Mouse (Mus musculus) small intestine, adult 2 months (tissue): Measurements from ENCODE around the gene Gtpbp6. TPM values are rescaled to one million over a fixed set of nuclear protein-coding genes. Genes with fewer than 3 reads are reported as not detected.
A peak's percentile ranks its signal among the peaks of the same experiment; 100 is the strongest.

ENCODE experiments used
- H3K27ac ChIP-seq: fragments of 200-500 bp; 2 replicates; pipeline ENCODE4 v1.5.1; 2012; ENCODE audit warnings: low read depth, low read length, control low read depth, inconsistent platforms; ENCODE audit not compliant: insufficient read depth
- H3K27me3 ChIP-seq: fragments of 200-500 bp; 2 replicates; pipeline ENCODE4 v1.6.1; 2012; ENCODE audit warnings: mild to moderate bottlenecking, moderate library complexity, low read length, inconsistent platforms; ENCODE audit not compliant: control insufficient read depth, insufficient read depth
- H3K36me3 ChIP-seq: fragments of 200-500 bp; 2 replicates; pipeline ENCODE4 v1.6.1; 2012; ENCODE audit warnings: mild to moderate bottlenecking, low read length, control low read depth, inconsistent platforms; ENCODE audit not compliant: control insufficient read depth, insufficient read depth
- H3K4me1 ChIP-seq: fragments of 200-500 bp; 2 replicates; pipeline ENCODE4 v1.6.1; 2012; ENCODE audit warnings: low read length, inconsistent platforms, mixed read lengths; ENCODE audit not compliant: control insufficient read depth, insufficient read depth, insufficient read length
- H3K4me3 ChIP-seq: fragments of 200-500 bp; 2 replicates; pipeline ENCODE4 v1.5.1; 2012; ENCODE audit warnings: low read depth, mild to moderate bottlenecking, control low read depth, inconsistent platforms, low read length, moderate library complexity
- CTCF ChIP-seq: fragments of 200-500 bp; IDR thresholded peaks from 2 replicates; pipeline ENCODE4 v1.5.1; 2012; ENCODE audit warnings: low read depth, mild to moderate bottlenecking, control low read depth, inconsistent platforms, low read length, moderate library complexity, mixed read lengths; ENCODE audit not compliant: insufficient replicate concordance, insufficient read length; ENCODE audit errors: extremely low read depth
- POLR2A ChIP-seq: fragments of 200-500 bp; IDR thresholded peaks from 2 replicates; pipeline ENCODE4 v1.6.1; 2012; ENCODE audit warnings: low read depth, mild to moderate bottlenecking, control low read depth, inconsistent platforms, low read length, moderate library complexity
- WGBS: fragments of 180-500 bp; shearing (Covaris S2); methylation state at CpG from one replicate; pipeline ENCODE4 v1.1.7; 2018; 5-methylcytosine and 5-hydroxymethylcytosine counted together
- polyA plus RNA-seq: library from polyadenylated mRNA; depleted of rRNA; stranded (reverse); fragments of >200 nt; gene quantifications from 2 replicates; pipeline ENCODE4 v1.2.3, GENCODE M21; 2012; rRNA removed

Gene Gtpbp6
- polyA plus RNA-seq = 53.2 and 101 TPM in 2 replicates

GRCm38 (mm10) chr5:110107581-110108304 is at the start of gene Gtpbp6:
Gene Gtpbp6, minus strand, starts transcription at chr5:110108197.
- H3K36me3 ChIP-seq = peaks cover 32% of the 10 kb centered on the region
- WGBS = under 1% methylated on average over 71 of the region's 71 CpGs
- H3K4me3 ChIP-seq = peak within 1 kb of the TSS; percentile 83
- peak within 1 kb of the TSS; percentile 83 for H3K27ac ChIP-seq
- peaks cover 8% of the 10 kb centered on the region for H3K4me1 ChIP-seq
- H3K27me3 ChIP-seq = no peaks in the 10 kb centered on the region
- TF ChIP-seq CTCF (no peak), POLR2A (peak; percentile 21)

DNA sequence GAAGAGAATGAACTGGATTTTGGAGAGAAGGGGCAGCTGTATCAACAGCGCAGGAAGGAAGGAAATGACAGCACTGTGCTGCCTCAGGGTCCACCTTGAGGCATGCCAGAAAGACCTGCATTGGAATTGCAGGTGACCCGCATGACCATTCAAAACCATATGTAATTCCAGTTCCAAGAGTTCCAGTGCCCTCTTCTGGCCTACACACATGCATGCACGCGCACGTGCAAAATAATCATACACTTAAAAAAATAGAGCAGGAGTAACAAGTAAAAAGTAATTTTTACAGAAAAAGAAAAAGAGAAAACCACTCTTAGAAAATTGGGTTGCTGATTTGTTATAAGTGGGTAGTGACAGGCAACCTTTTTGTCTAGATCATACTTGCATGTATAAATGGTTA is 35.0 kb upstream of the Gtpbp6 start:
- TF ChIP-seq POLR2A (no peak), CTCF (peak; percentile 49; the same call in 1 of the 2 replicates)
- H3K27ac ChIP-seq = no peak overlapping the region
- H3K4me3 ChIP-seq = no peak overlapping the region
- H3K27me3 ChIP-seq = no peaks in the 10 kb centered on the region
- WGBS = 88% methylated on average over 5 of the region's 5 CpGs
- peaks cover 39% of the 10 kb centered on the region for H3K36me3 ChIP-seq
- no peaks in the 10 kb centered on the region for H3K4me1 ChIP-seq

DNA sequence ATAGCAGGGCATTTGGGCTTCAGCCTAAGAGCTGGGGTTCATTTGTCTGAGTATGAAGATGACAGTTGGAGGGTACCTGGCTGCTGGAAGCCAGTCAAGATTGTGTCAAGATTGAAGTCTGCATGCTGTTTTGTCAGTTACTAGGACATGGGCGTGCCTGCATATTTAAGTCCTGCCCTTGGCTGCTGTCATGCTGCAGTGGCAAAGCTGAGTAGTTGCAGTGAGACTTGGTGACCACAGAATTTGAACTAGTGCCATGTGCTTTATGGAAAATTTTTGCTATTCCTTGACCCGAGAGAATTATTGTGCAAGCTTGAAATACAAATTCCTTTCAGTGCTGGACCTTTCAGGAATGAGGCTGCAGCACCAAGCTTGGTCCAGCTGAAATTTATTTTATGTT is 34.3 kb upstream of the Gtpbp6 start:
- H3K4me3 ChIP-seq = no peak overlapping the region
- H3K4me1 ChIP-seq = no peaks in the 10 kb centered on the region
- peaks cover 36% of the 10 kb centered on the region for H3K36me3 ChIP-seq
- H3K27ac ChIP-seq = no peak overlapping the region
- no peak for TF ChIP-seq CTCF
- WGBS = 79% methylated on average over 2 of the region's 2 CpGs
- no peaks in the 10 kb centered on the region for H3K27me3 ChIP-seq

- H3K4me1 ChIP-seq = no peaks in the 10 kb centered on the region
- H3K27me3 ChIP-seq = no peaks in the 10 kb centered on the region
- 89% methylated on average over 7 of the region's 7 CpGs for WGBS
- H3K36me3 ChIP-seq = peaks cover 22% of the 10 kb centered on the region
- TF ChIP-seq POLR2A (no peak), CTCF (no peak)
- no peak overlapping the region for H3K4me3 ChIP-seq
- H3K27ac ChIP-seq = no peak overlapping the region
Measured at GRCm38 (mm10) chr5:110140424-110140823, 32.4 kb upstream of the Gtpbp6 start.

GRCm38 (mm10) chr5:110139325-110139724 is 31.3 kb upstream of the Gtpbp6 start:
- Histone ChIP-seq H3K27ac (no peak overlapping the region), H3K4me1 (no peaks in the 10 kb centered on the region), H3K27me3 (no peaks in the 10 kb centered on the region), H3K4me3 (no peak overlapping the region), H3K36me3 (peaks cover 14% of the 10 kb centered on the region)
- TF ChIP-seq CTCF = no peak
- TF ChIP-seq POLR2A = no peak
- 98% methylated on average over 3 of the region's 3 CpGs for WGBS

- Histone ChIP-seq H3K27me3 (no peaks in the 10 kb centered on the region), H3K4me3 (no peak overlapping the region), H3K36me3 (peaks cover 6% of the 10 kb centered on the region), H3K4me1 (no peaks in the 10 kb centered on the region), H3K27ac (no peak overlapping the region)
- TF ChIP-seq POLR2A (no peak), CTCF (no peak)
- WGBS = 96% methylated on average over 3 of the region's 3 CpGs
Measured at GRCm38 (mm10) chr5:110137816-110138215, 29.8 kb upstream of the Gtpbp6 start.

GRCm38 (mm10) chr5:110136087-110136464 is 28.1 kb upstream of the Gtpbp6 start:
- Histone ChIP-seq H3K36me3 (peaks cover 6% of the 10 kb centered on the region; the same call in 1 of the 2 replicates), H3K4me3 (peak overlapping the region; percentile 77), H3K27me3 (no peaks in the 10 kb centered on the region), H3K27ac (peak overlapping the region; percentile 2; the same call in 1 of the 2 replicates), H3K4me1 (no peaks in the 10 kb centered on the region)
- WGBS = 3% methylated on average over 18 of the region's 18 CpGs
- no peak for TF ChIP-seq POLR2A
